Mouse (Mus musculus) liver, embryonic 11.5 days (tissue): ENCODE results near the gene Procr. TPM values are rescaled to one million over a fixed set of nuclear protein-coding genes. Genes with fewer than 3 reads are reported as not detected.

ENCODE experiments used
- ATAC-seq: fragments of 200-750 bp; cut with Nextera tagmentation; replicated peaks from 2 replicates; pipeline ENCODE4 v1.8.0; 2017; ENCODE audit warnings: moderate number of reproducible peaks, mild to moderate bottlenecking, moderate TSS enrichment, moderate library complexity; ENCODE audit not compliant: low FRiP score
- DNase-seq: peaks from one replicate; pipeline ENCODE4 v3.0.0-alpha.2; 2017; ENCODE audit warnings: low spot score
- H3K27ac ChIP-seq: fragments of 300-500 bp; sonication (generic); 2 replicates; pipeline ENCODE4 v1.5.1; 2014; ENCODE audit warnings: mild to moderate bottlenecking, low read depth, low read length, control low read depth
- H3K27me3 ChIP-seq: fragments of 300-500 bp; sonication (generic); replicated peaks from 2 replicates; pipeline ENCODE4 v1.6.1; 2014; ENCODE audit warnings: low read length, mixed read lengths; ENCODE audit not compliant: control insufficient read depth, insufficient read depth
- H3K36me3 ChIP-seq: fragments of 300-500 bp; sonication (generic); 2 replicates; pipeline ENCODE4 v1.6.1; 2014; ENCODE audit warnings: mild to moderate bottlenecking, low read length, moderate library complexity, mixed read lengths; ENCODE audit not compliant: control insufficient read depth, insufficient read depth
- H3K4me1 ChIP-seq: fragments of 300-500 bp; sonication (generic); replicated peaks from 2 replicates; pipeline ENCODE4 v1.6.1; 2014; ENCODE audit warnings: low read length, mixed read lengths; ENCODE audit not compliant: control insufficient read depth, insufficient read depth
- H3K4me2 ChIP-seq: fragments of 300-500 bp; sonication (generic); 2 replicates; pipeline ENCODE4 v1.6.1; 2014; ENCODE audit warnings: mild to moderate bottlenecking, control low read depth, moderate library complexity
- H3K4me3 ChIP-seq: fragments of 300-500 bp; sonication (generic); 2 replicates; pipeline ENCODE4 v1.5.1; 2014; ENCODE audit warnings: low read depth, low read length, control low read depth
- H3K9ac ChIP-seq: fragments of 300-500 bp; sonication (generic); 2 replicates; pipeline ENCODE4 v1.6.1; 2014; ENCODE audit warnings: low read depth, low read length, control low read depth
- H3K9me3 ChIP-seq: fragments of 300-500 bp; sonication (generic); 2 replicates; pipeline ENCODE4 v1.6.1; 2016; ENCODE audit warnings: low read length, inconsistent platforms, mixed read lengths; ENCODE audit not compliant: control insufficient read depth
- WGBS: fragments of 180-500 bp; shearing (Covaris S2); extraction: QIAGEN DNeasy Blood & Tissue Kit; methylation state at CpG from one replicate; pipeline ENCODE4 v1.1.7; 2014; 5-methylcytosine and 5-hydroxymethylcytosine counted together
- polyA plus RNA-seq: library from polyadenylated mRNA; unstranded; fragments of >200 nt; fragmentation: Nextera tagmentation; extraction: Ambion mirVana; gene quantifications from 2 replicates; pipeline ENCODE4 v1.2.1, GENCODE M21; 2014

Procr gene
- polyA plus RNA-seq, 1 experiment from 2014 or later, result 2.6 TPM

DNA sequence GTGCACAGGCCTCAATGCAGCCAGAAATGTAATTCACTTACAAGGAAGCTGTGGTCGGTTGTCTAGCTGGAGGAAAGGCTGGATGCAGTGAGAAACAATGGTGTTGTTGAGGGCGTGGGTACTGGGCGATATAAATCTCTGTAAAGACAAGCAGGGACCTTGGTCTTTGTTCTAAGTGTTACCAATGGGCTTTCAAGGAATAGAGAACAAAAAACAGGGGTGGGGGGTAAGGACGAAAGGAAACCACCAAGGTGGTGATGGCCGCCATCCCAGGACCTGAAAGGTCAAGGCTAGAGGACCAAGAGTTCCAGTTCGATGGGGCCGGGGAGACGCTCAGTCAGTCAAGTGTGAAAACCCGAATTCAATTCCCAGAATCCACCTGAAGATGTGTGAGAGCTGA, 13.1 kb upstream of the Procr start:
- no peaks in the 10 kb centered on the region for H3K27me3 ChIP-seq
- WGBS, result 60% methylated on average over 9 of the region's 9 CpGs
- H3K36me3 ChIP-seq, result no peaks in the 10 kb centered on the region
- H3K4me3 ChIP-seq, result no peak overlapping the region
- H3K27ac ChIP-seq, result no peak overlapping the region
- no peak overlapping the region for H3K9ac ChIP-seq
- H3K4me1 ChIP-seq, result peaks cover 7% of the 10 kb centered on the region
- H3K4me2 ChIP-seq, result no peak overlapping the region
- no peaks in the 10 kb centered on the region for H3K9me3 ChIP-seq
- ATAC-seq (no peak), DNase-seq (no peak)

DNA sequence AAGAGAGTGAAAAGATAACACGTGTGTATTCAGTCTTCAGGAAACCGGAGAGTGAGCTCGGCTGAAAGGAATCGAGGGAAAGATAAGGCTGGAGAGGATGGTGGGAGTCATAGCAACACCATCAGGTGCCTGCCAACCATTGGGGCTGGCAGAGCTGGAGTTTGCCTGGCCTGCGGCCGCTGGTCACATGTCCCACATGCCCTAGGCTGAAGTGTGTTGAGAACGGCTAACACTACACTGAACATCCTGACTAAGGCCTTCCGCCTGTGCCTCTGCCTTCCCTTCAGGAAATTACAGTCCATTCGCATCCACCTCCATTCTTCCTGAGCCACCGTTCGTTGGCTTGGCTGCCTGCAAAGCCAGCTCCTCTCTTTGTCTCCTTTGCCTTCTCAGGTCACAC, 8.7 kb upstream of the Procr start:
- 38% methylated on average over 11 of the region's 11 CpGs for WGBS
- Histone ChIP-seq H3K4me1 (peaks cover 11% of the 10 kb centered on the region), H3K36me3 (no peaks in the 10 kb centered on the region), H3K9ac (no peak overlapping the region), H3K9me3 (no peaks in the 10 kb centered on the region), H3K27me3 (no peaks in the 10 kb centered on the region), H3K4me3 (no peak overlapping the region), H3K4me2 (no peak overlapping the region), H3K27ac (no peak overlapping the region; the same call in 1 of the 2 replicates)
- DNase-seq, result no peak
- no peak for ATAC-seq

GRCm38 (mm10) chr2:155742931-155743337, 8.0 kb upstream of the Procr start:
- ATAC-seq, result peak; percentile 51; the same call in 1 of the 2 replicates
- H3K4me2 ChIP-seq, result peak overlapping the region; percentile 26; the same call in 1 of the 2 replicates
- H3K9me3 ChIP-seq, result no peaks in the 10 kb centered on the region
- no peak for DNase-seq
- no peak overlapping the region for H3K4me3 ChIP-seq
- no peak overlapping the region for H3K9ac ChIP-seq
- WGBS, result 29% methylated on average over 12 of the region's 12 CpGs
- H3K4me1 ChIP-seq, result peaks cover 11% of the 10 kb centered on the region
- no peaks in the 10 kb centered on the region for H3K36me3 ChIP-seq
- H3K27ac ChIP-seq, result no peak overlapping the region
- no peaks in the 10 kb centered on the region for H3K27me3 ChIP-seq

GRCm38 (mm10) chr2:155743351-155743750, 7.6 kb upstream of the Procr start:
- no peaks in the 10 kb centered on the region for H3K27me3 ChIP-seq
- H3K9ac ChIP-seq, result no peak overlapping the region
- H3K27ac ChIP-seq, result no peak overlapping the region; the same call in 1 of the 2 replicates
- H3K4me2 ChIP-seq, result no peak overlapping the region
- H3K4me1 ChIP-seq, result peaks cover 11% of the 10 kb centered on the region
- no peak for ATAC-seq
- WGBS, result 62% methylated on average over 9 of the region's 9 CpGs
- H3K4me3 ChIP-seq, result no peak overlapping the region
- H3K36me3 ChIP-seq, result no peaks in the 10 kb centered on the region
- no peak for DNase-seq
- H3K9me3 ChIP-seq, result no peaks in the 10 kb centered on the region

- Histone ChIP-seq H3K4me2 (no peak overlapping the region), H3K27me3 (no peaks in the 10 kb centered on the region; the same call in 1 of the 2 replicates), H3K9ac (no peak overlapping the region), H3K27ac (no peak overlapping the region), H3K36me3 (no peaks in the 10 kb centered on the region), H3K4me3 (no peak overlapping the region), H3K9me3 (no peaks in the 10 kb centered on the region), H3K4me1 (peaks cover 11% of the 10 kb centered on the region)
- 51% methylated on average over 3 of the region's 3 CpGs for WGBS
- ATAC-seq, result no peak
- DNase-seq, result no peak
These were observed 5.4 kb upstream of the Procr start for GRCm38 (mm10) chr2:155745487-155745886.

- H3K36me3 ChIP-seq, result no peaks in the 10 kb centered on the region
- WGBS, result 88% methylated on average over 4 of the region's 4 CpGs
- no peak overlapping the region for H3K27ac ChIP-seq
- peaks cover 3% of the 10 kb centered on the region for H3K4me1 ChIP-seq
- no peak overlapping the region for H3K4me2 ChIP-seq
- no peak for ATAC-seq
- no peak overlapping the region for H3K9ac ChIP-seq
- no peak for DNase-seq
- peaks cover 18% of the 10 kb centered on the region for H3K27me3 ChIP-seq
- no peak overlapping the region for H3K4me3 ChIP-seq
- no peaks in the 10 kb centered on the region for H3K9me3 ChIP-seq
These were observed 1.5 kb upstream of the Procr start for GRCm38 (mm10) chr2:155749394-155749793.

DNA sequence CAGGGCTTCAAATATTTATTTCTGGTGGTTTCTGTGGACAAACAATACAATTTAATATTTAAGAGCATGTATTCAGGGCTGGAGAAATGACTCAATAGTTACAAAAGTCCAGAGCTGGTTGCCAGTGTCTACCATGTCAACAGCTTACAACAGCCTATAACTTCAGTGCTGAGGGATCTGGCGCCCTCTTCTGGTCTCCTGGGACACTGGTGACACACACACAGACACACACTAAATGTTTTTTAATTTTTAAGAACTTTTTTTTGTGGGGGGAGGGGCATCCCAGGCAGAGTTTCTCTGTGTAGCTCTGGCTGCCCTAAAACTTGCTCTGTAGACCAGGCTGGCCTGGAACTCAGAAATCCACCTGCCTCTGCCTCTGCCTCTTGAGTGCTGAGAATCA, 4.8 kb downstream of the Procr start:
- Histone ChIP-seq H3K4me2 (no peak overlapping the region), H3K36me3 (no peaks in the 10 kb centered on the region), H3K4me3 (no peak overlapping the region), H3K27me3 (peaks cover 18% of the 10 kb centered on the region), H3K9me3 (no peaks in the 10 kb centered on the region), H3K4me1 (peaks cover 3% of the 10 kb centered on the region), H3K27ac (no peak overlapping the region), H3K9ac (no peak overlapping the region)
- ATAC-seq (no peak), DNase-seq (no peak)
- 6% methylated on average over 1 of the region's 1 CpGs for WGBS

DNA sequence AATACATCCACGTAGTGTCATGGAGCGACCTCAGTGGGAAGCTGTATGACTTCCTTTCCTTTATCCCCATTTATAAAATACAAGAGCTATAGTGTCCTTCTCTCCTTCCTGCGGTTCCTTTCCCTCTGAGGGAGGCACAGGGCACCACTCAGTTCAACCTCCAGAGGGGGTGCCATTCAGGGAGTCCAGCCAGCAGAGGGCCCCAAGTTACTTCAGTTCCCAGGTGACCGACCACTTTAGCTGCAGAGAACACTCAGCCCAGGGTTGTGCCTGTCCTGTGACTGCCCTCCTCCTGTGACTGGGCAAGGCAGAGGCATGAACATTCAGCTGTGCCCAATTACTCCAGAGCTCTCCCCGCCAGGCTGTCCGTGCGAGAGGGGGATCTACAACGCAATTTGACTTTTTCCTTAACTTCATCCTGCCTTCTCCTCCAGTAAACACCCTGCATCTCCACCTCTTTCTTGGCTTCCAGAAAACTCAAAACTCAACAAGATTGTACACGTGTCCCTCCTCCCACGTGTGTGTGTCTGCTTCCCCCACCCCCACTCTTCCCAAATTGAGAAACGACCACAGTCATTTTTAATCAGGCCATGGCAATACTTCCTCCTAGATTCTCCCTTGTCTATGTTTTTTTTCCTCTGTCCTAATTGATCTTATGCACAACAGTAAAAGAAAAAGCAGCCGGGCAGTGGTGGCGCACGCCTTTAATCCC, 6.1 kb downstream of the Procr start:
- Histone ChIP-seq H3K9ac (no peak overlapping the region), H3K27ac (no peak overlapping the region), H3K9me3 (no peaks in the 10 kb centered on the region), H3K4me3 (no peak overlapping the region), H3K4me1 (no peaks in the 10 kb centered on the region), H3K27me3 (peaks cover 9% of the 10 kb centered on the region), H3K36me3 (no peaks in the 10 kb centered on the region), H3K4me2 (no peak overlapping the region)
- ATAC-seq, result no peak
- WGBS, result 60% methylated on average over 14 of the region's 14 CpGs
- no peak for DNase-seq
